Mouse (Mus musculus) kidney, postnatal 25 days (tissue): ENCODE data around the gene Gabrg3.
"Not testable (repeated sequence)": the region's sequence is repeated elsewhere in the genome, so short reads cannot be mapped to it uniquely, and the experiment has no call there.

Experiments
- DNase-seq, 2 experiments: peaks; one replicate each; pipeline ENCODE4 v3.0.0; 2021; ENCODE audit warnings: mixed read lengths in 2 of 2

Gene Gabrg3

DNA sequence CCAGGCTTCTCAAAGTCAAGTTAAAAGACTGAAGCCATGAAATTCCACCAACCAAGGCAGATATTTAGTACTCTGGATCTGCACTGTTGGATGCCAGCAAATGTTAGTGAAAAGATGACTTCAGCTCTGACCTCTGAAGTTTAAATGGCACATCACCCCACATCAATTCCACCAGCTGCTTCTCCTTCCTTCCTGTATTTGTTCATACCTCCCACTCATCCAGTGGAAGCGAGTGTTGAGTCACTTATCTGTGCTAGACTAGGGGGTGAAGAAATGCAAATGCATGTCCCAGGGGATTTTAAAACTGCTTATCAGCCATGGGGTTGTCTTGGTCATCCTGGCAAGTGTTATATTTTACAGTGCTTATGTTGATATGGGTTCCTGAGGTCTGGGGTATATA lies 79.7 kb downstream of the Gabrg3 start:
- DNase-seq, result no peak

DNA sequence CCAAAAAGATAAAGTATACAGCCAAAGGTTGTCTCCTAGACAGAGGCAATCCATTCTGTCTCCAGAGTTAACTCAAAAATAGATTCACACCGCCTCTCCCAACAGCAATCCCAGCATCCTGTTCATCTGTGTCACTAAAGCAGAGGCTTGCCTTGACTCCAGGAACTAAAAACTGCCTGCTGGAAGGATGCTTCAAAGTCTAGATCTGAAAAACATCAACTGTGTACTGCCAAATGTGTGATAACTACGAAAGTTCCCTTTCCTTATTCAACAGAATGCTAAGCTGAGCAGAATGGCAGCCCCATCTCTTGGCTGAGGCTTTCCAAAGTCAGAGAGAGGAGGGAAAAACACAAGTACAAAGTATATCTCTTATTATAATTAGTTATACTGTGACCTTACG lies 90.3 kb downstream of the Gabrg3 start:
- no peak for DNase-seq

DNA sequence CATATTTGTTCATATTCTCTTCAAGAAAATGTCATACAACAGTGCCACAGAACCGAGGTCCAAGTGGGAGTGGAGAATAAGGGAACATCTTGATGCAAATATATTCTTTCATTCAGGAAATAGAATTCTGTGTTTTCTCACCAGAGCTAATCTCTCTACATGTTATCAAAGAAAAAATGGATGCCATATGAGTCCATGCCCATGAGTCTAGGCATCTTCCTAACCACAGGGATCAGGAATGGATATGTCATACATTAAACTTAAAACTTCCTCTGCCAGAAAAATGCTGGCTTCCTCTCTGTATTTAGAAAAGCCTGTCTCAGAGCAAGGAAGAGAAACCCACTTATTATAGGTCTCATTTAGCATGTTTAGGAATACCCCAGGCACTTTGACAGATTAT lies 92.9 kb downstream of the Gabrg3 start:
- DNase-seq, result no peak

DNA sequence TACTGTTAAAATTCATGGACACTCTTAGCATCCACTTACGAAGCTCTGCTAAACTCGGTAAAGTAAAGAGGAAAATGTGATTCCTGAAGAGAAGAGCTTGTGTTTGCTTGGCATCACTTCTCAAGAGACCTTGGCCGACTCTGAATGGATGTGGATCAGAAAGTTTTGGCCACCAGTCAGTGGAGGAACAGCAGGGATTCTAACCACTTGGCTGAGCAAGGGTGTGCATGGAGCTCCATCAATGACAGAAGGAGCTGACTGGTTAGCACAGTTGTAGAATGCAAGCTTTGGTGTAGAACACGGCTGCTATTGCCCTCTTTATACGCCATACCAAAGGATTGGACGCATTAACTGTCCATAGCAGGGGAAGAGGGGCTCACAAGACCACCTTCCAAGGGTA lies 93.4 kb downstream of the Gabrg3 start:
- DNase-seq, result no peak

DNA sequence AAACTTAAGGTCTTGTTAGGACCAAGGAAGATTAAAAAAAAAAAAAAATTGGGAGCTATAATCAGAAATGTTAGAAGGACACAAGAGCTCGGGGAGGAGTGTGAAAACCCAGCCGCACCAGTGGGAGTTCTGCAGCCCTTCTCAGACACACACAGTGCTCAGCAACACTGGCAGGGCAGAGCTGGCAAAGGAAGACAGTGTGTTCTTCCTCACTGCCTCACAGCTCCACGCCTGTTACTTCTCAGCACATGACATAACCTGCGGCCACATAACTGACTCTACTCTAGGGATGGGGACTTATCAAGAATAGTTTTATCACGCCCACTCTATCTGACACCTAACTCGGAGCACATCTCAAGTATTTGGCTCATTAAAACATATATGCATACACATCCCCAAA lies 103.8 kb downstream of the Gabrg3 start:
- no peak for DNase-seq

DNA sequence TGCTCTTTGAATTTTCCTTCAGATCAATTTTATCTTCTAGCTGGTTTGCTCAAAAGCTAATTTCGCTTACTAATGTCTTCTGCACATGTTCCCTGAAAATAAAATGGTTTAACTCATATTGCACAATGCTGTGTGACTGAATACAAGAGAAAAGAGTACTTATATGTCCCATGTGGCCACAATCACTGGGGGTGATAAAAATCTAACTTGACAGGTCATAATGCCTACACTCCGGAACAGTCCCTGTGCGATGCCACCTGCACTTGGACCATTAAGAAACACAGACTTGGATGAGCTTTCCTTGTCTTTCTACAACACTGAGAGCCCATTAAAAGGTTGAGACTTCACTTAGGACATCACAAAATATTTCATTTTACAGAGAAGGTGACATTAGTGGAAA lies 108.1 kb downstream of the Gabrg3 start:
- DNase-seq, result no peak

DNA sequence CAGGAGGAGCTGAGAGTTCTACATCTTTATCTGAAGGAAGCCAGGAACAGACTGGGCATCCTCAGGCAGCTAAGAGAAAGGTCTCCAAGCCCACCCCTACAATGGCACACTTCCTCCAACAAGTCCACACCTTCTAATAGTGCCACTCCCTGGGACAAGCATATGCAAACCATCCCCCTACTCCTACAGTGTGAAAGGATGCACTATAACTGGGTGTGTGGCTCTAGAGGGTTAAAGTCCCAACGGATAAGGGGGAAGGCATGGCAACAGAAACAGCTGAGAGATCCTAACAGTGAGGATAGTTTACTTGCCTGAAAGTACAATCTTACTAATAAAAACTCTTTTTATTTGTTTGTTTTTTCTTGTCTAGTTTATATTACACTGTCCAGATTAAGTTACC lies 126.8 kb downstream of the Gabrg3 start:
- no peak for DNase-seq

DNA sequence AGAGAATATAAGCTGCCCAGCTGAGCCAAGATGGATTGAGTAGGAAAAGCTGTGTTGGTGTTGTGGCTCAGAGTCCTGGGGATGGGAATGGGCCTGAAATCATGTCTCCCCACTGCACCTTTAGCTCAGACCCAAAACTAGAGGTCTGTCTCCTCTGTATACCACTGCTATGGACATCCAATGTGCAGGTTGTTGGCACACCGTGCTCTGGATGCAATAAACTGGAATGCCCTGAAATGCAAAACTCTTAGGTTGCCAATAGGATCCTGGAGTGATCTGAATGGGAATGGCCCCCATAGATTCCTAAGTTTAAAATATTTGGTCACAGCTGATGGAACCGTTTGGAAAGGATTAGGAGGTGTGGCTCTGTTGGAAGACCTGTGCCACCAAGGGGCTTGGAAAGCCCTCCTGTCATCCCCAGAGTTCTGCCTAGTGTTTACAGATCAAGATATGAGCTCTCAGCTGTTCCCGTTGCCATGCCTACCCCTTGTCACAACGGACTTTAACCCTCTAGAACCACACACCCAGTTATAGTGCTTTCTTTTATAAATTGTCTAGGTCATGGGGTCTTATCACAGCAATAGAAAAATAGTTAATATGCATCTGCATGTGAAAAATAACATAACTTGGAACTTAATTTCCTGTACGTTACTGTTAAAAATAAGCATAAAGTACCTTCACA lies 128.0 kb downstream of the Gabrg3 start:
- DNase-seq, result no peak

DNA sequence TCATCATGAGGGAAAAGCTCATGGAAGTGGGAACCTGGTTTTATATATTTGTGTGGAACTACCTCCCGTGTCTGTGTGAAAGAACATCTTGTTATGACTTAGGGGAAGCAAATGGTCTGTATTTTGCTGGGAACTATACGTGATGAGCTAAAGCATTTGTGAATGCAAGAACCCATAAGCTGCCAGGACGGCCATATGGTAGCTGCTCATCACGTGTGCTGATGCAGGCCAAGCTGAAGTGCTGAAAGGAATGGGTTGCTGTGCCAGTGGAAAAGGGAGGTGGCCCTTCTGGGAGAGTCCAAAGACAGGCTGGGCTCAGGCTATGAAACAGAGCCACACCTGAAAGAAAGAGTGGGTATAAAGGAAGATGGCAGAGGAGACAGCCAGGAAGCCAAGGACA lies 143.0 kb downstream of the Gabrg3 start:
- DNase-seq, result no peak

DNA sequence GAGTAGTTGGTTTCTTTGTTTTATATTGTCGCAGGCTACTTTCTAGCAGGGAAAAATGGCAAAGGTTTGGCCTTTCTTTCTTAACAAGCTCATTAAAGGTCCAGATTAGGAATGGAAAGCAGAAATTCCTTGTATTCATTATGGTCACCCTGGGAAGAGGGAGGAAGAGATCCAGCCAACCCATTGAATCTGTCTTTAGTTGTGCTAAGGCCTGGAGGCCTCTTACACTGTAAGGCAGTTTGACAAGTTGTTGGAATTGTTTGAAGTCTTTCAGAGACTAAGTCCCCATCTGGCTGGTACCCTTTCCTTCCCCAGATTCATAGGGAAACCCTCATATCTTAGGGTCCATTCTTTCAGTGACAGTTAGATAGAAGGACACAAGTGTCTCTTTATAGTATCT lies 172.9 kb downstream of the Gabrg3 start:
- DNase-seq, result no peak

DNA sequence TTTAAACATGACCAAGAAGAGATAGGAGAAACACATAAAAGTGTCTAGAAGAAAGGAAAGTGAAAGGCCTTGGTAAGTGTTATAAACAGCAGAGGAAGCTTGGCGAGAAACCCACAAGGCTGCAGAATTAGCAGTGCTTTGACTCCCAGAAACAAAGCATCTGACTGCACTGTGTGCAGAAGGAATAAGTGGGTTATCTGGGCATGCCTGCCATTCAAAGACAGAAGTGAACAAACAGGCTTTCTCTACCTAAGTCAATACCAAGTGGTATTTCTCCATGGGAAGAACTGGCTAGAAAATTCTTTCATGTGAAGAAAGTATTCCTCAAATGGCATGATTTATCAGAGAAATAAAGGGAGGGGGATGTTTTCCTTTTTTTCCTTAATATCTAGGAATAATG lies 201.0 kb downstream of the Gabrg3 start:
- DNase-seq, result no peak

DNA sequence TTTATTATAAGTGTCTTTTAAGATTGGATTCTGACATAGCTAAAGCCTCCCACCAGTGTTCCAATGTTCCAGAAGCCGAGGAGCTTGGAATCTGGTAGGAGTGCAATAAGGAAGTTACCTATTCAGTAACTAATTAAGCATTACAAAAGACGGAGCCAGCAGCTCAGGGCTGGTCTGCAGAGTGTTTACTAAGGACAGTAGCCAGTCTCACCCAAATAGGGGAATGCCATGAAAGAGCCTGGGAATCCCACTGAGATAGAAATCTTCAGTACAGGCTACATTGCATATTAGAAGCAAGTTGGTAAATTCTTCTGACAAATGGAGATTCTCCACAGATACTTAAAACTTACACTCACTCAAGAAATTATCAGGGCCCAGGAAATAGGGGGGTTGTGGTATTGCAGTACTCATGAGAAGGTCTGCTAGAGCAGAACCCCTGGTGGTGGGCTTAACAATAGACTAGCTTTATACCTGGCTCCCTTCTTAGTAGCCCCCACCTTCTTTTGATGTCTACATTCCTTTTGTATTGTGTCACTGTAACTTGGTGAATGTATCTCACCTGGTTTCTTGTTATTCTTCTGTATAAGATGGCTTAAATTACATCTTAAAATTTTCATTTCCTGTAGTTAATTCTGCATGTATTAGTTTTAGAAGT lies 211.0 kb downstream of the Gabrg3 start:
- DNase-seq, result not testable (repeated sequence)

DNA sequence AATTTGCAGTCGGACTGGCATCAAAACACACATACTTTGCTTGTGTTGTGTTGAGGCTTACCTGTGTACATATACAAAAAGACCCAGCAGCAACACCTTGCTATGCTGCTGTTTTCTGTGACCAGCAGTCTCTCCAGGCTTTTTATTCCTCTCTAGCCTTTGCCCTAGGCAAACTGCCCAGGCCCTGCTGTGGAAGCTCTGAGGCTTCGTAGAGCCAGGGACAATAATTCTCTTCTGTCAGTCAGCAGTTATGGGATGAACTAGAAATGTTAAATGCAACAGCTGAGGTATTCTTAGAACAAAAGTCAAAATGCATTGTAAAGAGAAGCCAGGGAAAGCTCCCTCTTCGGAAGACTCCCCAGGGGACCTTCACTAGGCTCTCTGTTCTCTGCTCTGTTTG lies 220.1 kb downstream of the Gabrg3 start:
- peak; percentile 39 to 50 for DNase-seq

DNA sequence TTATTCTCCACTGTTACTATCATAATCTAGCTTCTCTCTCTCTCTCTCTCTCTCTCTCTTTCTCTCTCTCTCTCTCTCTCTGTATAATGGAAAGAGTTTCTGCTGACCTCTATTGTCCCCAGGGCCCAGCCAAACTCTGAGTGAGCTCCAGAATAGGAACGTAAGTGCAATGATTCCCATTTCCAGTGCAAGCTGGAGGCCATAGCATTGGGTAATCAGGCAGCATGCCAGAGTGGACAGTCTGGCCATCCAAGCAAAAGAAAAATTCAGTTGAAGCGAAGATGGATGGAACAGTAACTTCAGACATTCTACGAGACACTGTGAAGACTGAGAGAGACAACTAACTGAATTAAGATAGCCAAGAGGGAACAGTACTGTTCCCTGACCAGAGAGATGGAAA lies 228.8 kb downstream of the Gabrg3 start:
- DNase-seq, result peak in 1 of 2 experiments; percentile 4

DNA sequence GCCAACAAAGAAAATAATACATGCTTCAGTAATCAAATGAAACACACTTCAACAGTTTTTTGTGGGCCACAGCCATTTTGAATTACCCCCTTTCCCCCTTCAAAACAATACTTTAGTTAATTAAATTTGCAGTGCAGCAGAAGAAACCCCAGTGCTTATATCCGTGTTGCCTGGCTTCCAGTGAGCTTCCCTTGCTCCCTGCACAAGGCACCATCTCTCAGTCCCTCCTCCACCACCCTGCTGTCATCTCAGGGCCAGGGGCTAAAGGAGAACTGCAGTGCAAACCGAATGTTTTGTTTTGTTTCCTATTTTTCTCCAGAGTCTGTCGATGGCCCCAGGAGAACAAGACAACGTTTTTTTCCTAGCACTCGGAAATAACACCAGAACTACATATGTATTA lies 233.2 kb downstream of the Gabrg3 start:
- no peak for DNase-seq

DNA sequence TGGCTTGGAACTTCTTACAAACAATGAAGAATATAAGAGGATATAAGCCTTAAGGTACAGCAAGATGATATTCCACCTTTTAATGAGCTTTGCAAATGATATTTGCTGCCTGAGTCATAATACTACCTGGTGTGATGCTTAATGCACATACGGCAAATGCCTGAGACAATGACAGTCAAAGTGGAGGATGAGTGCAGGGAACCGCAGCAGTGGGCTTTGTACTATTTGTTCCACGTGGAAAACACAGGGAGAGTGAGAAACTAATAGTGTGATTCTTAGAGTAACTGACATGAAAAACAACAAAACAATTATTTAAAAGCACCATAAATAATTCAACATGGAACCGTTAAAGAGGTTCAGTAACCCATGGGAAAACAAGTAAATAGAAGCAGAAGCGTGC lies 236.2 kb downstream of the Gabrg3 start:
- DNase-seq, result no peak

DNA sequence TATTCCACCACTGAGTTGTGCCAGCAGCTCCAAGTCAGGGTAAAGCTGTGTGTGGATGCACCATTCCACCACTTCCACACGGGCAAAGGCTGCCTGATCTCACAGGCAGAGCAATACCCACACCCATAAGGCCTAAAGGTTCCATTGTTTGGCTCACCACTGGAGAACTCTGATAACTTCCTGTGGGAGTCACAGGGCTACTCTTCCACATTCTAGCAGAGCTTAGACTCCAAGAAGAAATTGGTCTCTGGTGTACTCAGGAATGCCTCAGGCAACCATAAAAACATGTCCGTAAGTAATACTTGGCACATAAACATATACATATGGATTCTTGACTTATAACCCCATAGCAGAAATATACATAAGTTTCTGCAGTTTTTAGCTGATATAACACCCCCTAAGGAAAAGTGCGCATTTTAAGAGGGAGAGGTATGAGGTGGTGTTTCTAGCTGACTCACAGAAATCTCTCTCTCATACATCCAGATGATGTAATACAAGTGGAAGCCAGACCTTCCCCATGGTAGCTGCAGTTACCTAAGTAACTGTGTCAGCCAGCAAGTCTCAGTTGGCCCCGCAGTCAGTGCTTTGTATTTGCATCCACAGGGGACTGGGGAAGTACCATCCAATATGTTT lies 248.8 kb downstream of the Gabrg3 start:
- no peak for DNase-seq

DNA sequence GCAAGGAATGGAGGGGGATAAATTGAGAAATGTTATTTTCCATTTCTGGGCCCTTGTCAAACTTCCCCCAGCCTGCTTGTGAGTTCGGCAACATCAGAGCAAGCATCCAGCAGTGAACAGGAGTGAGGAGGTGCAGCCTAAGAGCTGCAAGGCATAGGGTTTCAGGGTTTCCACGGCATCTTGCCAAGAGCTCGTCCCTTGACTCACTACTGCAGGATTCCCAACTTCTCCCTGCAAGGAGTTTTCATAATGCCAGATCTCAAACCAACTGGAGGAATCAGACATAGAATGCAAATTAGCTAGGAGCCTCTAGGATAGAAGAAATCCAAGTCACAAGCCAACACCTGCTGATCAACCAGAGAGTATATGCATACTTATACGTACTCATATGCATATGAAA lies 254.0 kb downstream of the Gabrg3 start:
- DNase-seq, result no peak

DNA sequence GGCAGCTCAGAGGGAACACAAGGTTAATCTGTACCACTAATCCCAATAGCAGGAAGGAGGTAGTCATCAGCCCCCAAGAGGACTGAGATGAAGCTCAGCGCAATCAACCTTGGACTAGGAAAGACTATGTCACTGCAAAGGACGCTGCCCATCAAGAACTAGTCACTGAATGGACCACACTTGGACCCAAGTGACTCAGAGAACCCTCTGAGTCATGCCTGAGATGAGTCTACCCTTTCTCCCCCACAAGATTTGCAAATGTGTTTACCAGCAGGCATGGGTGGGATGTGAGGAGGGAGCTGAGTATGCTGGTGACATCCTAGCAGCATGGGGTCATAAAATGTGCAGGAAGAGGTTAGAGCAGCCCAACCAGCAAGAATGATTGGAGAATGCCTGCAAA lies 254.5 kb downstream of the Gabrg3 start:
- no peak for DNase-seq

DNA sequence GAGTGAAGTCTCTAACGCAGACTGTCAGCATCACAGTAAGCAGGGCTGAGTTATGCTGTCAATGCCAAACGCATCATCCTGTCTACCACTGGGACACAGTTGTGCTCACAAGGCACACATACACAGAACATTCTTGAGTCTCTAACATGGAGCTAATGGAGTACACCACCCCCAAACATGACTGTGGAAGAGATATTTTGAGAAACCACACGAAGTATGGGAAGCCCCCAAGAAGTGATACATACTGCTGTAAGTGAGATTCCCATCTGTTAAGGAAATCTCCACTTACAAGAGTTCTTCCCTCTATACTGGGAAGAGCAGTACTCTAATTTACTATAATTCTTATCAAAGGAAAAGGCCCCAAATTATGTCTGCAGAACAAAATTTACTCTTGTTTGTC lies 286.9 kb downstream of the Gabrg3 start:
- DNase-seq, result no peak

DNA sequence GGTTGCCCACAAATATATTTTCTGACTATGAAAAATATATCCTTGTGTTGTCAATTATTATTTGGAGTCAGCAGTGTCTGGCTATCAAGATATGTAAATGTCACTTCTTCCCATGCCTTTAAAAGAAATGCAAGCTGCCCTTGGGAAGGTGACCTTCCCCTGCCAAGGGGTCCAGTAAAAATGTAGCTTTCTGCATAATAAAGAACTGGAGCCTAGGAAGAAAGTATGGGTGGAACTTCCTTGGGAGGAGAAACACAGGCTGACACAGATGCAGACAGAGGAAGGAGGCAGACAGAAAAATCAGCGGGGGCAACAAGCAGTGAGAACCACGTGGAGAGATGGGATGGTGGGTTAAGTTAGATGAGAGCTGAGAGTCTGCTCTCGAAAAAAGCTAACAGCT lies 304.9 kb downstream of the Gabrg3 start:
- no peak for DNase-seq

DNA sequence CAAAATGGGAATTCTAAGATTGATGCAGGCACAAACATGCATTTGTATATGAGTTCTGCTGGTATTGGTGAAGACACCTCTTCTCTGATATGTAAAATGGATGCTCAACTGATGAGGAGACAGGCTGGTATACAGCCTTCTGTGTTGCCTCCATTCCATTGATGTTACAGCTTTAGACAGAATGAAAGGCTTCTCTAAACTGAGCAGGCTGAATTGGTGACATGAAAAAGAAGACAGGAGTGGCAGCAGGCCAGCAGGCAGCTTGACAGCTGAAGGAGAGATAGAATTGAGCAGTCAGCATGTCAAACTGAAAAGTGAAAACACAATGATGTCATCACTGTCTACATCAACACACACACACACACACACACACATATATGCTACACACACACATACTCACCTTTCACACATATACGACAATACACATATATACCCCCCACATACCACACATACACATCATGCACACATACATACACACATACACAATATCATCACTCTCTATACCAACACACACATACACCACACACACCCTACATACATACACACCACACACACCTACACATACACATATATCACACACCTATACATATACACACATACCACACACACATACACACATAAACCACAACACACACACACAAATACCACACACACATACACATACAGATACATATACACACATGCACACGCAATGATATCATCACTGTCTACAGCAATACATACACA lies 315.4 kb downstream of the Gabrg3 start:
- no peak for DNase-seq

DNA sequence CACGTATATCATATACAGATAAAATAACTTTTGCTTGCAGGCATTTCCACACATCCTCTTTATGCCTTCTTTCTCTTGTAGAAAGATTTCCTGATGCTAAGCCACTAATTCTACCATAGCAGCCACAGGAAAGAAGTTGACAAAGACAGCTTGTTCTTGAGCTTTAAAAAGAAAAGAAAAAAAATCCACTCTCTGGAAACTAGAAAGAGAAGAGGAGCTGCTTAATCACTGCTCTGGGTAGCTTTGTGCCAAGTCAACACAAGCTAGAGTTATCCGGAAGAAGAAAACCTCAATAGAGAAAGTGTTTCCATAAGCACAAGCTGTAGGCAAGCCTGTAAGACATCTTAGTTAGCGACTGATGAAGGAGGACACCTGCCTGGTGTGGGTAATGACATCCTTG lies 321.6 kb downstream of the Gabrg3 start:
- no peak for DNase-seq
